Mouse (Mus musculus): ENCODE measurements around the gene Oaz1. TPM values are rescaled to one million over a fixed set of nuclear protein-coding genes. Genes with fewer than 3 reads are reported as not detected.

Gene Oaz1
- 2,156 TPM for polyA plus RNA-seq (2017; shearing (Covaris generic))

DNA sequence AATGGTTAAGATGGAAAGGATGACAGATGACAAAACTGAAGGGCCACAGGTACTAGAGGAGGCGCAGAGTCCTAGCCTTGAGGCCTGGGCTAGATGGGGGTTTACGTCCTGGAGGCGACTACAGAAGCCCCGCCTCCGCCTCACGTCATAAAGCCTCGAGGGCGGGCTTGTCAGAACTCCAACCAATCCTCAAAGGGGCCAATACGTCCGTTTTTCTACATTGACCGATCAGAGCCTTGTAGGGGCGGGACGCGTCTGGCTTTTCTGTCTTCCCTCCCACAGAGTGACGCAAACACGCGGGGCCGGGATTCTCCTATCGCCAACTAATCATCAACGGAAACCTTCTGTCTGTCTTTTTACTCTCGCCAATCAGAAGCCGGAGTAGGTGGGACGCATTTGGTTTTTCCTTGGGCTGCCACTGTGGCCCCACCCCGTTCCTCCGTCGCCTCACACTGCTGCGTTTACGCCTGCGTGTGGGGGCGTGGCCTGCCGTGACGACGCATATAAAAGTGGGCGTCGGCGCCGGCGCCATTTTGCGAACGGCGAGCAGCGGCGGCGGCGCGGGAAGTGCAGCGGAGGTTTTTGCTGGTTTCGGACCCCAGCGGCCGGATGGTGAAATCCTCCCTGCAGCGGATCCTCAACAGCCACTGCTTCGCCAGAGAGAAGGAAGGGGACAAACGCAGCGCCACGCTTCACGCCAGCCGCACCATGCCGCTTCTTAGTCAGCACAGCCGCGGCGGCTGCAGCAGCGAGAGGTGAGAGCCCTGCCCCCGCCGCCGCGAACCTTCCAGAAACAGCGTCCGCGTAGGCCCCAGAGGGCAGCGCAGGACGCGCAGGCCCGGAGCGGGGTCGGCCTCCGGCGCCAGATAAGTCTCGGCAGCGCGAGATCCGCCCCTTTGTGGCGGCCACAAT lies at the start of gene Oaz1:
Gene Oaz1 (plus strand): TSS at position 506 of the 912 bp plus-strand sequence.

DNA sequence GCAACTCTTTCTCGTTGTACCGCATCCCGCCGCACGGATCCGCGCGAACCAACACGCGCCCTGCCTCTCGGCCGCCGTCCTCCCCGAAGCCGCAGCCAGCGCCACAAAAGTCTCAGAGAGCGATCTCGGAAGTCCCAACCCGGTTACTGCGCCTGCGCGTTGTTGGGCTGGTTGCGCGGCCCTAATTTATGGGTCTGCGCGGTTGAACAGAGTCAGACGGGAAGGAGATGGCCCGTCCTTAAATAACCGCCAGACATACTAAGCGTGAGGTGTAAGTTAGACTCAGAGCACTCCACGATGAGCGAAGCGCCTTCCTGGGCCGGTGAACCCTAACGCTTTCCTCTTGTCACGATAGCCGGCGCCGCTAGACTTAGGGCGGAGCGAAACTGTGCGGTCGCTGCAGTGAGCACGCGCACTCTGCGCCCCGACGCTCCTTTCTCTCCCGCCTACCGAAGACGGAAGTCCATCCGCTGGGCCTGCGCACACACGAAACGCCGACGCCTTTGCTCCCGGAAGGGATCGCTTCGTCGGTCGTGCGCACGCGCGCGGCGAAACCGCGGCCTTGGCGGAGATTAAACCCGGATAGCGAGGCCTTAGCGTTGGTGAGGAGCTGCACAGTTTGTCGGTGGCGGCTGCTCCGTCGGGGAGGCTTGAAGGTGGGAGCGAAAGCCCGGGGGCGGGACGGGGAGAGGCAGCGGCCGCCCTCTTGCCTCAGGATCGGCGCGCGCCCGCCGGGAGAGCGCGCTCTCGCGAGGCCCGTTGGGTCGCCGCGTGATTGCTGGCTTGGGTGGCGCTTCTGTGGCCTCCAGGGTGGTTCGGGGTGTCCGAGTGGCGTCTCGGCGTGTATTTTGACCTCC lies 28.1 kb upstream of the Oaz1 start, which contains the start of the genes Sf3a2 and Plekhj1:
Gene Sf3a2 (plus strand): TSS at position 49 of the 857 bp plus-strand sequence.
Gene Plekhj1 (minus strand): TSS at position 477 of the 857 bp plus-strand sequence.

DNA sequence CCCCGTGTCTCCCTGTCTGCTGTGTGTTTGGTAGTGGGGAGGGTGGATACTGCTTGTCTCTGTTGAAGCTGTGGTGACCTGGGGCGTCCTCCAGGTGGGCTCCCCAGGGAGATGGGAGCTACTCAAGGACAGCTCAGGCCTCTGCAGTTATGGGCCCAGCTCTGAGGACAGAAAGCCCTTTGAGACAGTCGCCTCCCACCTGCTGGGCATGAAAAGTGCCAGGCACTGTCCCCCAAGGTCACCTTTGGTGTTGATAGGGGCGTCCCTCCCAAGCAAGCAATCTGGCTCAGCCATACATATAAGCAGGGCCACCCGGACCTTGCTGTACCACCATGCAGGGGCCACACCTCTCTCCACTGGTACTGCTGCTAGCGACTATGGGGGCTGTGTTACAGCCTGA lies 21.5 kb upstream of the Oaz1 start, which contains the start of gene Amh:
Gene Amh (plus strand): TSS at position 328 of the 400 bp plus-strand sequence.

DNA sequence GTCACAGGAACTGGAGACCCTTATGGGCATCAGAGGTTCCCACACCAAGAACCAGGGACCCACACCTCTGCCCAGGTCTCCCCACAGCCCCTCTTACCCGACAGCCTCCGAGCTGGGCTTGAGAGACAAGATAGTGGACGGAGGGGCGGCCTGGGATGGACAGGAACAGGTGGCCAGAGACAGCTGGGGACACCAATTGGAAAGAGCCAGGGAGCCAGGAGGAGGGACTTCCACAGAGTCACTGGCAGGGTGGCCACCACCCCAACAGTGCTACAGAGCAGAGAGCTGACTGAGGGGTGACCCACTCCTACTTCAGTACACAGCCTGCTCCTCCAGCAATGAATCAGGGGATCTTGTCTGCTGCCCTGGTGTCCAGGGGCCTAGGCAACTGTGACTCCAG lies 13.1 kb upstream of the Oaz1 start, which contains the start of gene Jsrp1:
Gene Jsrp1 (minus strand): TSS at position 133 of the 400 bp plus-strand sequence.

DNA sequence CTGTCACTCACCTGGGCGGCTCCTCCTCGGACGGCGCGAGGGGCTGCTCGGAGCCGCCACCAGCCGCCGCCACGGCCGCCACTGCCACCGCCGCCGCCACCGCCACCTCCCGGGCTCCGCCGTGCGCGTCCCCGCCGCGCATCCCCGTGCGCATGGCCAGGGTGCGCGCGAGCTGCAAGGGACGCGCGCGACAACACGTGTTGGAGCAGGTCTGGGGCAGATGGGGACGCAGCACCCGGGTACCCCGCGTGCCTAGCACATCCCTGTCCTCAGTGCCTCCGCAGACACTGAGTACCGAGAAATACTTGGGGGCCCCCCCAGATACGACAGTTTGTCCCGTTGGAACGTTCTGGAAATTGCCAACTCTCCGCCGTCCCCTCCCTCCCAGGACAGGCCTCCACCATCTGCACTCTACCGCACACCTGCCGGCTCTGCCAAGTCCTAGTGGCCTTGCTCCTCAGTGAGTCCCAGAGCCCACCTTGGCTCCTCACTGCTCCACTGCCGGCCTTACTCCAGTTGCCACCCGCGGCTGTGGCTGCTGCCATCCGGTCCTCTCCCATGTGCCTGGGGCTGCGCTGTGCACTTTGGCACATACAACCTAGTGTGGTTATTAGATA lies 17.6 kb downstream of the Oaz1 start, which contains the start of gene Lingo3:
Gene Lingo3 (minus strand): TSS at position 109 of the 617 bp plus-strand sequence.

DNA sequence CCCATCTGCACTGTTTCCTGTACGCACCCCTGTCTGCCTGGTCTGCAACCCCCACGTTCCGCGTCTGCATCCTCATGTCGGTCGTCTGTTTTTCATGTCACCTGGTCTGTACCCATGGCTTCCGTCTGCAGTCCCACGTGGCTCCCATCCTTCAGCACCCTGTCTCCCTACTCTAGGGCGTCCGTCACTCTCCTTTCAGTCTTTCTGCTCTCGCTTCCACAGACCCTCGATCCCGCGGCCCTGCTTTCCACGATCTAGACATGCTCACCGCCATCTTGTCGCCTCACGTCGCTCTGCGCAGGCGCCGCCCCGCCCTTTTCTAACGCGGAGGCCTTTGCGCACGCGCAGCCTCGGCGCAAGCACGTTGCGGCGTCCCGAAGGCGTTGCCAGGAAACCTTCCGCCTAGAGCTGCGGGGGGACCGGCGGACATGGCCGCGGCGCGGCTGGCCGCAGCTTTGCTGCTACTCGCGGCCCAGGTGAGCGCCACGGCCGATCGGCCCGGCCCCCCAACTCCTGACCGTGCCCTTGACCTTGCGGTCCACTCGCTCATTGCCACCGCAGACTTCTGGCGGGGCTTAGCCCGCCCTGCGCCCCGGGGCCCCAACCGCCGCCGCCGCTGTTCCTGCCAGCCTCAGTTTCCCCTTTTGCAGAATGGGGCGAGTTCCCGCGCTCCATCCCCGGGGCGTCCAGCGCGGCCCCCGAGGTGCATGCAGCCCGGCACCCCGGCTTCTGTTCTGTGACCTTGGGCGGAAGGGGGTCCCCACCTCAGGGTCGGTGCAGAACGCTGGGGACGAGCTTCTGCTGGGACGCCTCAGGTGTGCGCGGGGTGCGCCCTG lies 28.7 kb downstream of the Oaz1 start, which contains the start of the genes Lsm7 and Sppl2b:
Gene Lsm7 (minus strand): TSS at position 297 of the 836 bp plus-strand sequence.
Gene Sppl2b (plus strand): TSS at position 363 of the 836 bp plus-strand sequence.

DNA sequence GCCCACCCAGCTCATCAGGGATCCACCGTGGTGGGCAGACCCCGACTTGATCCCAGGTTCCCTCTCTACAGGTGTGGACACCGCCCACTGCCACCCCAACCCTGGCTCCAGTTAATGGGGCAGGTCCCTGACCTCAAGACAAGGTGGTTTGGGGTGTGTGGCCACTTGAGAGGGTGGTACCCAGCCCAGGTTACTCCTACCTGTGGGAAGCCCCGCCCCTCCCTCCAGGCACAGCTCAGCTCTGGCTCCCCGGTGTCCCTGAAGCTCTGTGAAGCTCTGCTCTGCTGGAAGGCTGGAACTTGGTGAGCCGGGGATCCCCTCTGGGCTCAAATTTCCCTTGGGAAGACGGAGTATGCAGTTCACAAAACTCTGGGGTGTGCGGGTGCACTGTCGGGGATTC lies 45.1 kb downstream of the Oaz1 start, which contains the start of gene Tmprss9:
Gene Tmprss9 (plus strand): TSS at position 268 of the 400 bp plus-strand sequence.

Other genes with a start within 250 kb of the Oaz1 start
- 1.1 TPM for gene Klf16, start 249.3 kb upstream of the Oaz1 start, polyA plus RNA-seq (2017; shearing (Covaris generic))
- 36.0 TPM for gene Abhd17a, start 236.3 kb upstream of the Oaz1 start, polyA plus RNA-seq (2017; shearing (Covaris generic))
- gene Scamp4, start 223.8 kb upstream of the Oaz1 start, polyA plus RNA-seq (2017; shearing (Covaris generic)) = 136 TPM
- gene Adat3, start 223.8 kb upstream of the Oaz1 start, polyA plus RNA-seq (2017; shearing (Covaris generic)) = 6.4 TPM
- gene Gm49322, start 220.6 kb upstream of the Oaz1 start, polyA plus RNA-seq (2017; shearing (Covaris generic)) = 10.5 TPM
- gene Csnk1g2, start 203.8 kb upstream of the Oaz1 start, polyA plus RNA-seq (2017; shearing (Covaris generic)) = 9.8 TPM
- gene Btbd2, start 169.6 kb upstream of the Oaz1 start, polyA plus RNA-seq (2017; shearing (Covaris generic)) = 4.6 TPM
- 17.5 TPM for gene Mknk2, start 148.5 kb upstream of the Oaz1 start, polyA plus RNA-seq (2017; shearing (Covaris generic))
- 426 TPM for gene Mob3a, start 124.7 kb upstream of the Oaz1 start, polyA plus RNA-seq (2017; shearing (Covaris generic))
- gene Izumo4, start 124.5 kb upstream of the Oaz1 start, polyA plus RNA-seq (2017; shearing (Covaris generic)) = 188 TPM
- 52.0 TPM for gene Ap3d1, start 84.4 kb upstream of the Oaz1 start, polyA plus RNA-seq (2017; shearing (Covaris generic))
- 9.4 TPM for gene Dot1l, start 71.5 kb upstream of the Oaz1 start, polyA plus RNA-seq (2017; shearing (Covaris generic))
- 68.2 TPM for gene Sf3a2, start 28.5 kb upstream of the Oaz1 start, polyA plus RNA-seq (2017; shearing (Covaris generic))
- gene Plekhj1, start 28.0 kb upstream of the Oaz1 start, polyA plus RNA-seq (2017; shearing (Covaris generic)) = 259 TPM
- not detected for gene Amh, start 21.4 kb upstream of the Oaz1 start, polyA plus RNA-seq (2017; shearing (Covaris generic))
- not detected for gene Jsrp1, start 13.2 kb upstream of the Oaz1 start, polyA plus RNA-seq (2017; shearing (Covaris generic))
- not detected for gene Lingo3, start 17.4 kb downstream of the Oaz1 start, polyA plus RNA-seq (2017; shearing (Covaris generic))
- 200 TPM for gene Lsm7, start 28.6 kb downstream of the Oaz1 start, polyA plus RNA-seq (2017; shearing (Covaris generic))
- 39.7 TPM for gene Sppl2b, start 28.6 kb downstream of the Oaz1 start, polyA plus RNA-seq (2017; shearing (Covaris generic))
- gene Tmprss9, start 45.2 kb downstream of the Oaz1 start, polyA plus RNA-seq (2017; shearing (Covaris generic)) = not detected
- 243 TPM for gene Timm13, start 74.3 kb downstream of the Oaz1 start, polyA plus RNA-seq (2017; shearing (Covaris generic))
- gene Lmnb2, start 91.6 kb downstream of the Oaz1 start, polyA plus RNA-seq (2017; shearing (Covaris generic)) = 18.9 TPM
- 93.6 TPM for gene Gadd45b, start 103.4 kb downstream of the Oaz1 start, polyA plus RNA-seq (2017; shearing (Covaris generic))
- 0.09 TPM for gene Gng7, start 188.3 kb downstream of the Oaz1 start, polyA plus RNA-seq (2017; shearing (Covaris generic))
- gene Diras1, start 199.0 kb downstream of the Oaz1 start, polyA plus RNA-seq (2017; shearing (Covaris generic)) = not detected
- 20.4 TPM for gene Slc39a3, start 210.8 kb downstream of the Oaz1 start, polyA plus RNA-seq (2017; shearing (Covaris generic))
- gene Sgta, start 233.5 kb downstream of the Oaz1 start, polyA plus RNA-seq (2017; shearing (Covaris generic)) = 124 TPM
- gene Thop1, start 243.4 kb downstream of the Oaz1 start, polyA plus RNA-seq (2017; shearing (Covaris generic)) = 17.8 TPM

Data from inflammation-experienced regulatory T-cells, adult 16 weeks (primary cell).